Mouse (Mus musculus): ENCODE results near the gene Ctnnd2. TPM values are rescaled to one million over a fixed set of nuclear protein-coding genes. Genes with fewer than 3 reads are reported as not detected.

The Ctnnd2 gene
- polyA plus RNA-seq, 1 experiment, result 0.02 TPM

DNA sequence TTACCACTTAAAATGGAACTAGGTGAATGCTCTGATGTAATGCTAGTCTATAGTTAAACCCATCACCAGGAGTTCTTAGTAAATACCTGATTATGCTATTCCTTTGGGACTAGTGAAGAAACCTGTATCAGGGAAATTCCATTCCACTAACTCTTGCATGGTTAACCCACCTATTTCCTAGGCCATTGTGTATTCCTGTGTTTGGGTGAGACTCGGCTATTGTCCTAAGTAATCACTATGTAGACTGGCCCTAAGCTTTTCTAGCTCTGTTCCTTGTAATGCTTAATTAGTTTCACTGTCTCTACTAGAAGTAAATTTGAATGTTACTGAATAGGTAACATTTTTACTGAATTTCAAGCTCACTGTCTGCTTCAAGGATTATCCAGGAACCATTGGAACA lies 14.4 kb upstream of the Ctnnd2 start:
- no peak overlapping the region for H3K4me3 ChIP-seq
- no peaks in the 10 kb centered on the region for H3K27me3 ChIP-seq (ENCODE audit: control insufficient read depth, insufficient read depth, insufficient read length)

GRCm38 (mm10) chr15:30170031-30170430 lies 2.4 kb upstream of the Ctnnd2 start:
- no peak overlapping the region for H3ac ChIP-seq (ENCODE audit: control insufficient read depth, insufficient read length)

More for the DNA sequence above, 14.4 kb upstream of the Ctnnd2 start:
- TF ChIP-seq MYOD1 (IDR thresholded peaks at IDR 0.05; ENCODE audit: control insufficient read depth in 1 of 3, insufficient read length in 2 of 3, low read depth in 2 of 3) (no peak), SRF (IDR thresholded peaks at IDR 0.05; ENCODE audit: control insufficient read depth, insufficient read length, low read depth) (no peak), E2F4 (IDR thresholded peaks at IDR 0.05; ENCODE audit: insufficient read depth) (no peak), POLR2A (IDR thresholded peaks at IDR 0.05; ENCODE audit: insufficient read length, low read depth) (no peak), MAX (IDR thresholded peaks at IDR 0.05; ENCODE audit: low read depth) (no peak), USF1 (IDR thresholded peaks at IDR 0.05; ENCODE audit: low read depth) (no peak), TCF3 (IDR thresholded peaks at IDR 0.05; ENCODE audit: insufficient read length, low read depth) (no peak), REST (IDR thresholded peaks at IDR 0.05; ENCODE audit: insufficient read depth, insufficient read length) (no peak), MYOG (IDR thresholded peaks at IDR 0.05; ENCODE audit: control insufficient read depth in 1 of 3, insufficient read depth in 1 of 3, insufficient read length in 2 of 3, low read depth in 2 of 3) (no peak), POLR2AphosphoS2 (IDR thresholded peaks at IDR 0.05; ENCODE audit: insufficient read length, low read depth) (no peak), CEBPB (IDR thresholded peaks at IDR 0.05; ENCODE audit: insufficient read depth, poor library complexity, severe bottlenecking) (no peak), TCF12 (IDR thresholded peaks at IDR 0.05; ENCODE audit: insufficient read depth, poor library complexity, severe bottlenecking) (no peak)
- H3K4me2 ChIP-seq (ENCODE audit: low read depth), result no peak overlapping the region
- no peaks in the 10 kb centered on the region for H3K79me2 ChIP-seq (ENCODE audit: control insufficient read depth, insufficient read depth)
- H3ac ChIP-seq (ENCODE audit: control insufficient read depth, insufficient read length), result no peak overlapping the region
- H3K36me3 ChIP-seq (ENCODE audit: control insufficient read depth, insufficient read depth), result no peaks in the 10 kb centered on the region

GRCm38 (mm10) chr15:30171493-30172195 lies 749 bp upstream of the Ctnnd2 start:
- TF ChIP-seq SRF (IDR thresholded peaks at IDR 0.05; ENCODE audit: control insufficient read depth, insufficient read length, low read depth) (no peak), REST (IDR thresholded peaks at IDR 0.05; ENCODE audit: insufficient read depth, insufficient read length) (no peak), MYOD1 (IDR thresholded peaks at IDR 0.05; ENCODE audit: control insufficient read depth in 1 of 3, insufficient read length in 2 of 3, low read depth in 2 of 3) (no peak), CEBPB (IDR thresholded peaks at IDR 0.05; ENCODE audit: insufficient read depth, poor library complexity, severe bottlenecking) (no peak), MAX (IDR thresholded peaks at IDR 0.05; ENCODE audit: low read depth) (no peak)
- no peak overlapping the region for H3K4me3 ChIP-seq

More at GRCm38 (mm10) chr15:30170031-30170430, 2.4 kb upstream of the Ctnnd2 start:
- Histone ChIP-seq H3K79me2 (ENCODE audit: control insufficient read depth, insufficient read depth) (no peaks in the 10 kb centered on the region), H3K4me2 (ENCODE audit: low read depth) (no peak overlapping the region), H3K4me3 (no peak overlapping the region), H3K27me3 (ENCODE audit: control insufficient read depth, insufficient read depth, insufficient read length) (peaks cover 19% of the 10 kb centered on the region), H3K36me3 (ENCODE audit: control insufficient read depth, insufficient read depth) (no peaks in the 10 kb centered on the region)
- TF ChIP-seq E2F4 (IDR thresholded peaks at IDR 0.05; ENCODE audit: insufficient read depth) (no peak), POLR2AphosphoS2 (IDR thresholded peaks at IDR 0.05; ENCODE audit: insufficient read length, low read depth) (no peak), TCF12 (IDR thresholded peaks at IDR 0.05; ENCODE audit: insufficient read depth, poor library complexity, severe bottlenecking) (no peak), CEBPB (IDR thresholded peaks at IDR 0.05; ENCODE audit: insufficient read depth, poor library complexity, severe bottlenecking) (no peak), TCF3 (IDR thresholded peaks at IDR 0.05; ENCODE audit: insufficient read length, low read depth) (no peak), SRF (IDR thresholded peaks at IDR 0.05; ENCODE audit: control insufficient read depth, insufficient read length, low read depth) (no peak), MYOD1 (IDR thresholded peaks at IDR 0.05; ENCODE audit: control insufficient read depth in 1 of 3, insufficient read length in 2 of 3, low read depth in 2 of 3) (no peak), MYOG (IDR thresholded peaks at IDR 0.05; ENCODE audit: control insufficient read depth in 1 of 3, insufficient read depth in 1 of 3, insufficient read length in 2 of 3, low read depth in 2 of 3) (no peak), REST (IDR thresholded peaks at IDR 0.05; ENCODE audit: insufficient read depth, insufficient read length) (no peak), USF1 (IDR thresholded peaks at IDR 0.05; ENCODE audit: low read depth) (no peak), POLR2A (IDR thresholded peaks at IDR 0.05; ENCODE audit: insufficient read length, low read depth) (no peak), MAX (IDR thresholded peaks at IDR 0.05; ENCODE audit: low read depth) (no peak)

GRCm38 (mm10) chr15:30173370-30173941 lies 1.1 kb downstream of the Ctnnd2 start:
- TF ChIP-seq TCF3 (IDR thresholded peaks at IDR 0.05; ENCODE audit: insufficient read length, low read depth) (no peak), MYOD1 (IDR thresholded peaks at IDR 0.05; ENCODE audit: control insufficient read depth in 1 of 3, insufficient read length in 2 of 3, low read depth in 2 of 3) (no peak), USF1 (IDR thresholded peaks at IDR 0.05; ENCODE audit: low read depth) (no peak), MAX (IDR thresholded peaks at IDR 0.05; ENCODE audit: low read depth) (no peak), POLR2AphosphoS2 (IDR thresholded peaks at IDR 0.05; ENCODE audit: insufficient read length, low read depth) (no peak), MYOG (IDR thresholded peaks at IDR 0.05; ENCODE audit: control insufficient read depth in 1 of 3, insufficient read depth in 1 of 3, insufficient read length in 2 of 3, low read depth in 2 of 3) (no peak), POLR2A (IDR thresholded peaks at IDR 0.05; ENCODE audit: insufficient read length, low read depth) (no peak), REST (IDR thresholded peaks at IDR 0.05; ENCODE audit: insufficient read depth, insufficient read length) (no peak), TCF12 (IDR thresholded peaks at IDR 0.05; ENCODE audit: insufficient read depth, poor library complexity, severe bottlenecking) (no peak), CEBPB (IDR thresholded peaks at IDR 0.05; ENCODE audit: insufficient read depth, poor library complexity, severe bottlenecking) (no peak), SRF (IDR thresholded peaks at IDR 0.05; ENCODE audit: control insufficient read depth, insufficient read length, low read depth) (no peak), E2F4 (IDR thresholded peaks at IDR 0.05; ENCODE audit: insufficient read depth) (no peak)
- Histone ChIP-seq H3K79me2 (ENCODE audit: control insufficient read depth, insufficient read depth) (no peaks in the 10 kb centered on the region), H3K4me3 (no peak overlapping the region), H3K36me3 (ENCODE audit: control insufficient read depth, insufficient read depth) (no peaks in the 10 kb centered on the region), H3K4me2 (ENCODE audit: low read depth) (no peak overlapping the region), H3K27me3 (ENCODE audit: control insufficient read depth, insufficient read depth, insufficient read length) (peaks cover 19% of the 10 kb centered on the region), H3ac (ENCODE audit: control insufficient read depth, insufficient read length) (no peak overlapping the region)

More at GRCm38 (mm10) chr15:30171493-30172195, 749 bp upstream of the Ctnnd2 start:
- Histone ChIP-seq H3K79me2 (ENCODE audit: control insufficient read depth, insufficient read depth) (no peaks in the 10 kb centered on the region), H3K4me2 (ENCODE audit: low read depth) (no peak overlapping the region), H3K27me3 (ENCODE audit: control insufficient read depth, insufficient read depth, insufficient read length) (peaks cover 19% of the 10 kb centered on the region), H3K36me3 (ENCODE audit: control insufficient read depth, insufficient read depth) (no peaks in the 10 kb centered on the region), H3ac (ENCODE audit: control insufficient read depth, insufficient read length) (no peak overlapping the region)
